Mouse (Mus musculus) left cerebral cortex, postnatal 25 days (tissue): ENCODE data around the gene Erc1. TPM values are rescaled to one million over a fixed set of nuclear protein-coding genes. Genes with fewer than 3 reads are reported as not detected.
"Not testable (repeated sequence)": the region's sequence is repeated elsewhere in the genome, so short reads cannot be mapped to it uniquely, and the experiment has no call there.

ENCODE experiments used
- DNase-seq, 2 experiments: peaks; one replicate each; pipeline ENCODE4 v3.0.0; 2022; ENCODE audit warnings: low spot score in 2 of 2, mixed read lengths in 1 of 2
- intact Hi-C: fragments of 180-260 bp; cut with DNase I; formaldehyde crosslinking; loops from one replicate; pipeline ENCODE4 v1.15.1; 2025
- total RNA-seq, 2 experiments: library from RNA; stranded (reverse); gene quantifications; 2 replicates each; pipeline ENCODE4 v1.2.3; 2021

The Erc1 gene
- total RNA-seq, 2 experiments from 2014 or later, result 54.4 to 55.6 TPM

DNA sequence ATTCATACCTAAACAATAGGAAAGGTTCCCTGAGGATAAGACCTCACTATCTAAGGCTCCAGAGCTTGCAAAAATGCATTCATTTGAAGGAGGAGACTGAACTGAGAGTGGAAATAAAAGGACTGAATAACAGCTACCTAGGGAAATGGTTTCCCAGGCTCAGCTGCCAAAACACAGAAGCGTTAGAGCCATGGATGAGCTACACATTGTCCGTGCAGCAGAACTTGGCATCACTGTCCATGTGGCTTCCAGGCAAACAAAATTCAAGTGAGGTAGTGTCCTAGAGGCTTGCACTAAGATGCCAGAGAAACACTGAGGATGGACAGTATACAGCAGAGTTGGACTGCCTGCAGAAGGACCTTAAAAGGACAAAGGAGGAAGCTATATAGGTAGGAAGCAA, 112.0 kb downstream of the Erc1 start:
- DNase-seq, result no peak
- intact Hi-C loops, result no loop called here

DNA sequence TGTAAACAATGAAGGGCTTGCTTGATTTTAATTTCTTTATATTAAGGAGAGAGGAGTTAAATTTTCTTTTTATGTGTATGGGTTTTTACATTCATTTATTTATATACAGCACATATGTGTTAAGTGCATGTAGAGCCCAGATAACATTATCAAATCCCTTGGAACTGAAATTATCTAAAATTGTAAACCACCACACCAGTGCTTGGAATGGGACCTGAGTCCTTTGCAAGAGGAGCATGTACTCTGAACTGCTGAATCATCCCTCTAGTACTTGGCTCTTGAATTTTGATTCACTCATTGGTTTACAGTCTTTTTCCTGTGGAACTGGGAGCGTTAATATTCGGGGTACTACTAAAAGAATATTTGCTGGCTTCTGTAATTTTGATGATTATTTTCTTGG, 116.8 kb downstream of the Erc1 start:
- intact Hi-C loops, result no loop called here
- no peak for DNase-seq

DNA sequence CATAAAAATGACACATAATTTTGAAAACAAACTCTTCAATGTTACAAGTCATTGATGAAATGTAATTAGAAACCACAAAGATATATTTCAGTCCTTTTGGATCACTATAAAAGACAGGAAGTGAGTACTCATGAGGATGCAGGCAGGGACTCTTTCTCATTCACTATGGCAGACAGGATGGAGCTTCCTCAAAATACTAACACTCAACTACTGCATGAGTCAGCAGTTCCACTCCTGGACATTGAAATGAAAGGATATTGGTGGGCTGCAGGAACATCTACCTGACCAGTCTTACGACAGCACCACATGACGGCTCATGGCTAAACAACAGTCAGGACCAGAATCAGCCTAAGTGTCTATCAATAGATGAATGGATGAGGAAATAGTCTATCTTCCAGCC, 132.7 kb downstream of the Erc1 start:
- intact Hi-C loops, result no loop called here
- no peak for DNase-seq

DNA sequence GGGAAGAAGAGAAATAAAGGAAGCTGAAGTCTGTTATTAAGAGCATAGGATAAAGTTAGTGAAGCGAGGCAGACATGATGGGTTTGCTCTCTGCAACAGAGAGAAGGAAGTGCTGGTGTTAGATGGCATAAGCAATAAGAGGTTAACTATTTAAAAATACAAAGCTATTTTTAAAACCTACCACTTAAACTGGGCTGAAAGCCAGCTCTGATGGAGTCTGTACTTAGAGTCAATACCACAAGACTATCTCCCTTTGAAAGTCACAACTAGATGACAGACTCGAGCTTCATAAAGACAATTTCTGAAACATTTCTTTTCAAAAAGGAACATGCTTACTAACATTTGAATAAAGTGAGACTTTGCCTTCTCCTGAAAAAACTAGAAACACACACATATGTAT, 134.0 kb downstream of the Erc1 start:
- no peak for DNase-seq
- intact Hi-C loops, result no loop called here

DNA sequence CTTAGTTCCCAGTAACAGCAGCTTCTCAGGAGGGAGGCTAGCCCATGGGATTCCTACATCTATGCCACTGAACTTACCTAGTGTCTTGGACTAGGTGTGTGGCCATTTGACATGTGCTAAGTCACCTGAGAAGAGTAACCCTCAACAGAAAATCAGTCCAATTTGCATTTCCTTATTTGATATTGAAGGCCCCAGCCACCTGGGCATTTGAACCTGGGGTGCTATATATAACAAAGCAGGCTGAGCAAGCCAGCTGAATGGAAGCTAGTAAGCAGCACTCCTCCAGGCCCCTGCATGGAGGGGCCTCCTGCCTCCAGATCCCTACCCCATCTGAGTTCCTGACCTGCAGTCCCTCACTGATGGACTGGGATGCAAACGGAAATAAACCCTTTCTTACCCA, 135.5 kb downstream of the Erc1 start:
- intact Hi-C loops, result no loop called here
- DNase-seq, result no peak

DNA sequence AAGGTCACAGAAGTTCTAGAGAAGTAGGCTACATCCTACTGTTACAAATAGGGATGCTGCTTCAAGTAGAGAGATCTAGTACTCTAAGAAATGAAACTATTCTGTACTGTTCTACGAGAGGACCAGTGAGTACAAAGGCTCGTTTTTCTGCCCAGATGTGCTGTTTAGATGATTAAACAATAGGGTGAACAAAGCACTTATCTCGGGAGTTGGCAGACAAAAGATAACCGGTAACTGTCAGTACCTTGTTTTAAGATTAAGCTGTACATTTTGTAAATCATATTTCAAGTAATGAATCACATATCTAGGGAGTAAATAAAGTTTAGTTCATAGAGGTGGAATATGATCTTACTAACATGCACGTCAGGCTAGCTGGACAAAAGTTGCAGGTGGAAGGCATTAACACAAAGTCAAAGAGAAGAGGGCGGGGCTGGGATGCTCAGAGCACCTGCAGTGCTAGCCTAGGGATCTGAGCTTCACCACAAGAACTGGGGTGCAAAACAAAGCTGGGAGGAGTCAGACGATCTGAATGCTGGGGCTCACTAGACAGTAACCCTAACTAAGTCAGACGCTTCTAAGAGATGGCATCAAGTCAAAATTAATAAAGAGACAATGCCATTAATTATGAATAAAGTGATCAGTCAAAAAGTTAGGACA, 136.2 kb downstream of the Erc1 start:
- no peak for DNase-seq
- intact Hi-C loops, result no loop called here

DNA sequence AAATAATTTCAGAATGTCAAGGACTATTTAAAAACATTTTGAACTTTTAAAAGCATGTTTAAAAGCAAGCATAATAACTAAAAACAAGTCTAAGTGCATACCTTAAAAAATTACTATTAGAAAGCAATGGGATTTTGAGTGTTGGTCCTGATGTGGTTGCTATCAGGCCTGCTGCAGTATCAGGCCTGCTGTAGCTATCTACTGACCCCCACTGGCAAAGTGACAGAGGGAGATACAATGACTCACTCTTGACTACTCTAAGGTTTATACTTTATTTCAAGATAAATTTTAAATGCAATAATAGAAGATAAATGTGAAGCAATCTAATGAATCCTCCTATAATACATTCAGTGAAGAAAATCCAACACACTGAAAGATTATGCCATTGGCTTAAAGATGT, 138.4 kb downstream of the Erc1 start:
- intact Hi-C loops, result loop anchor here (5.0 kb wide), 1 partner anchor 217 kb away; no protein-coding TSS in a partner anchor
- DNase-seq, result no peak

DNA sequence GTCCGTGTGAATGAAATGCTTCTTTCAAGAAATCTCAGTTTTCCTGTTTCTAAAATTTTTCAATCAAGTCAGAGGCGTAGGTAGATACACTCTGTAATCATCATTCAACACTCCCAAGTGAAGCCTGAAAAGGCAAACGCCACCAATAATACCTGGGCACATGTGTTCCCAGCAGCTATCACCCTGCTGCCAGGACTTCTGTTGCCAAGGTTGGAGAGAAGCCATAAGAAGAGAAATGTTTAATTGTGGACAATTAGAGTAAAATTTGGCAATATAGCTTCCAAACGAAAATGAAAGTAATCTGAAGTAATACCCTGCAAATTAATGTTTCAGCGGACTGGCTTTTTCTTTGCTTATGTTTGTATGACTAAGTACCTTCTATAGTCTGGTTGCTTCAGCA, 140.1 kb downstream of the Erc1 start:
- no peak for DNase-seq
- intact Hi-C loops, result loop anchor here (5.0 kb wide), 1 partner anchor 216 kb away; no protein-coding TSS in a partner anchor

DNA sequence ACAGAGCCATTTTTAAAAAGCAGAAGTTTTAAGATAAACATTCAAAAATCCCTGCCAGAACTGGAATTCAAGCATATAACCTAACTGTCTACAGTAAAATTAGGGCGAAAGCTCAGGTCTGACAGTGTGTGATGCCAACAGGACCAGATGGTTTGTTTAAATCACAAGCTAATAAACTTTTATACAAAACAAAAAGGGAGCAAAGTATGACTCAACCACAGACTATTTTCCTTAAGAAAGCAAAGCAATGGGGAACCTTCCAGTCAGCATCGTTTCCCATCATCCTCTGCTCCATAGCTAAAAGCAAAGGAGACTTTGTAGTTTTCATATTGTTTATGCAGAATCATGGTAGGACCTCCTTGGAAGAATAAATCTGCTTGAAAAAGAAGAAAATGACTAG, 143.1 kb downstream of the Erc1 start:
- DNase-seq, result no peak
- intact Hi-C loops, result loop anchor here (5.0 kb wide), 1 partner anchor 213 kb away; no protein-coding TSS in a partner anchor

DNA sequence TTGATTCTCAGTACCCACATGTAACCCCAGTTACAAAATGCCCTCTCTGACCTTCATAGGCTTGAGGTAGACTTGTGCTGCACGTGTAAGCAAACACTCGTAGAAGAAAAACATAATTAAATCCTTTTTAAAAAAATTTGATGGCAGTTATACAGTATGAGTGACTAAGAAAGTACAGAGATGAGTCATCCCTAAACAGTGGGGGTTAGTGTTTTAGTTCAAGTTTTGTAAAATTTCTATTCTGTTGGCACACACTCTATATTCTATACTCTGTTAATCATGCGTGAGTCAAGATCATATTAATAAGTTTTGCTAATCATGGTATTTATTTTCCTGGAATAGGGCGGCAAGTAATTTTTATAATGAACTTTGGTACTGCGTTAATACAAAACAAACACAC, 155.2 kb downstream of the Erc1 start:
- no peak for DNase-seq
- intact Hi-C loops, result no loop called here

DNA sequence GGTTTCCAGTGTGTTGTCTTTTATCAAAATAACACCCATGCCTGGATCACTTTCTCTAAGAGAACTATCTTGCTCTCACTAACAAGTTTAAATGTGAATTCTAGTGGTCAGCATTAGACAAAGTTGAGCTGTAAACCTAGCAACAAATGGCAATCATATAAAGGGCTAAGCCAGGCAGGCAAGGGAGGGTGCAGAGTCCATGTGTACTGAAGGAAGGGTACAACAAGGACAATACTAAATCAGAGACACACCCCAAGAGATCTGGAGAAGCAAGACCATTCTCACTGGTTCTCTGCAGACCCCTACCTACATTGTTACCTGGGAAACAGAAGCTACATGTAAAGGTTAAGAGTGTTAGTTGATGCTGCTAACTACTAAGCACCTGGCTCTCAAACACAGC, 161.5 kb downstream of the Erc1 start:
- intact Hi-C loops, result no loop called here
- no peak for DNase-seq

DNA sequence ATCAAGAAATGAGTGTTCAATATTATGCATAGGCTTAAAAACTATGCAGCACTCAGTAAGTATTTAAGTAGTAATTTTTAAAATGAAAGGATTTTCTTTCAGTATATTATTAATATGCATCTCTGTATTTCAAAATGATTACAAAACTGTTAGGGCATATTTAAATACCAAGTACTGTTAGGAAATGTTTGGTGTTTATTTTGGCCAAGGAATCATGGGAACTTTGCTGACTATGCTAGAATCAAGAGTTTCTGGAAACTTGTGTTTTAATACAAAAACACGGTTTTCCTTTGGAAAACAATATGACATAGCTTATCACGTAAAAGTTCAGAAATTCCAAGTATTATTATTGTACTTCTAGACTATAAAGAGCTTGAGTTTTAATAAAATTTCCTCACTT, 167.2 kb downstream of the Erc1 start:
- no peak for DNase-seq
- intact Hi-C loops, result no loop called here

DNA sequence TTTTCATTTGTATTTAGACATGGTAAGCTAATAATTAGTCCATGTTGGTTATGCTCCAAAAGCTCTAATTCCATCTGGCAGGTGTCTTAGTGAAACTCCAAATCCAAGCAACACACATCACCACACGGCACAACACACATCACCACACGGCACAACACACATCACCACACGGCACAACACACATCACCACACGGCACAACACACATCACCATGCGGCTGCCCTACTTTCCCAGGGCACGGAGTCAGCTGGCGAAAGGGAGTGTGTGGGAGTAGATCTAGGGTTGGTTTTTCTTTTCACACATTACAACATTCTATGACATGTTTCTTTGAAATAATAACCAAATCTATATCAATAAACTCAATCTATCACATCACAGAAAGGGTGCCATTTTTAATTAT, 173.2 kb downstream of the Erc1 start:
- intact Hi-C loops, result no loop called here
- DNase-seq, result no peak

DNA sequence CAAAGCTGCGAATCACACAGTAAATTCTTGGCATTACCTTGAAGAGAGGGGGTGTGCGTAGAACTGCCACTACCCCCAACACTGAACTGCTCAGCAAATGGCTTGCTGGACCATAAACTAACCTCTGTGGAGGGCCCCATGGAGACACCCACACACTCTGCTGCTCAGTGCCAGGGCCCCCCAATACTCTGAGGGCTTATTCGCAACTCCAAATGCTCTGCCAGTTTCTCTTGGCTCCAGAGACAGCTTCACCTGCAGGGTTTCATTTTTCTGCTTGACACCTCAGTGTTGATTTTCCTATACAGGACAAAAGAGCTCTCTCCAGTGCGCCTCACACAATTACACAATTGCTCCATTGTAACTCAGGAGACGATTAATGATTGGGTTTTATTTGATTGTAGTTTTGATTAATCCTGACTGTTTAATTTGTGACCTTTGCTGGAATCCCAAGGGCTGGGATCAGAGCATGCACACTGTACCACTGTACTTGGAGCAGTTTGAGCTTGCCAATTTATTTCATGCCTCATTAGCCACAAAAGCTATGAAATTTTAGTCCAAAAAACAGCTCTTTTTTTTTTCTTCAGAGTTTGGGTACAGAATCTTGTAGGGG, 173.7 kb downstream of the Erc1 start:
- intact Hi-C loops, result no loop called here
- DNase-seq, result no peak

DNA sequence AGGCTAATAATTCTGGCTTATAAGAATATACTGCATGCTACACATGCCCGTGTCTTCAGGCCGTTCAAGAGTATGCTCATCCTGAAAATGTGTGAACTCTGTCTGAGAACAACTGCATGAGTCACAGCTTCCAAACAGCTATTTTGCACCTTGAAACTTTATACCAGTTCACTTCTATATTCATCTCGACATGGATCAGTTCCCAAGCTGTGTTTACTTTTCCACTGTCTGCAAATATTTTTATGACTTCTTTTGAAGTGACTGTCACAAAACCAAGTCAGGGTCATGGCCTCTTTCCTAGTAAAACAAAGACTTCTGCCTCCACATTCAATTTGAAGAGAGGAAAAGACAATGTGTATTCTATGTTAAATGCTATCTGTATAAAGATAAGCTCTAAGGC, 178.2 kb downstream of the Erc1 start:
- no peak for DNase-seq
- intact Hi-C loops, result no loop called here

DNA sequence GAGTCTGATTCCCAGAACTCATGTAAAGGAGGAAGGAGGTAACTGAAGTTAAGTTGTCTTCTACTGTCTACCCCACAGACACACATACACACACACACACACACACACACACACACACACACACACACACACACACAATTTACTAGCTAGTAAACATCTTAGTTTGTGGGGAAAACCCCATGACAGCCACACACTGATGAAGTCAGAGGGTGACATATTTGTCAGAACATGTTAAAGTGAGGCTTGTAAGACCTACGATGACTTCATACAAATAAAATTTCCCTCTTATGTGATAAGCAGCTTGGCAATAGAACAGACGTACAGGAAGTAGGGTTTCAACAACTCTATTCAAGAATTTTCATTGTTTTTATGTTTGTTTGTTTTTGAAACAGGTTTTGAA, 185.0 kb downstream of the Erc1 start:
- intact Hi-C loops, result no loop called here
- DNase-seq, result no peak

DNA sequence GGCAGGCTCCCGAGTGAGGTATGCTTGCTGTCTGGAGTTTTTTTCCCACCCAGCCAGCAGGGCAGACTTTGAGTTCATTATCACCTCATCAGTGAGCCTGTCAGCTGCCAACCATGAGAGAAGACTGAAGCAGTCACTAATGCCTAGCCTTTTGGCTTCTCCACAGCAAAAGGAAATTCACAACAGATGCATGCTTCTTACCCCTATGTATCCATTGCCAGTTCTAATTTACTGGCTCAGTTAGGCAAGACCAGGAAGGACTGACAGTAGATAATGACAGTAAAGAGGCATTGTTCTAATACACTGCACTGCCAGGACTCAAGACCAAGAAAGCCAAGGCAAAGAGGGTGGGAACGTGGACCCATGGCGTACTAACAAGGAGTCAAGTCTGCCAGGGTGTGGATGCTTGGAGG, 186.9 kb downstream of the Erc1 start:
- DNase-seq, result no peak
- intact Hi-C loops, result no loop called here

DNA sequence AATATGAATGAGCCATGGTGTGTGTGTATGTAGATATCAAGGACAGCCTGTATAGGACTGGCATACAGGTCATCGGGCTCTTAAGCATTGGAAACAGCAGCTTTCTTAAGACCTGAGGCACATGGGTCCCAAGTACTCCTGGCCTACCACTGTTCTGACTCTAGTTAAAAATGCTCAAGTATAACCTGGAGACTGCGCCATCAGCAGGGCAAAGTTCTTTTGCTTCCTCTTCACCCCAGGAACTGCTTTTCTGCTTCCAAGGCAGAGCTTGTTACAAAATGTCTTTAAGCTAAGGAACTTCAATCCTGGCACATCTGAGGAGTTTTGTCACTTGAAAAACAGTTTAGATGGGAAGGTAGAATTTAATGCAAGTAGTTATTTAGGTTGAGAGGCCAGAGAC, 189.5 kb downstream of the Erc1 start:
- DNase-seq, result no peak
- intact Hi-C loops, result no loop called here

DNA sequence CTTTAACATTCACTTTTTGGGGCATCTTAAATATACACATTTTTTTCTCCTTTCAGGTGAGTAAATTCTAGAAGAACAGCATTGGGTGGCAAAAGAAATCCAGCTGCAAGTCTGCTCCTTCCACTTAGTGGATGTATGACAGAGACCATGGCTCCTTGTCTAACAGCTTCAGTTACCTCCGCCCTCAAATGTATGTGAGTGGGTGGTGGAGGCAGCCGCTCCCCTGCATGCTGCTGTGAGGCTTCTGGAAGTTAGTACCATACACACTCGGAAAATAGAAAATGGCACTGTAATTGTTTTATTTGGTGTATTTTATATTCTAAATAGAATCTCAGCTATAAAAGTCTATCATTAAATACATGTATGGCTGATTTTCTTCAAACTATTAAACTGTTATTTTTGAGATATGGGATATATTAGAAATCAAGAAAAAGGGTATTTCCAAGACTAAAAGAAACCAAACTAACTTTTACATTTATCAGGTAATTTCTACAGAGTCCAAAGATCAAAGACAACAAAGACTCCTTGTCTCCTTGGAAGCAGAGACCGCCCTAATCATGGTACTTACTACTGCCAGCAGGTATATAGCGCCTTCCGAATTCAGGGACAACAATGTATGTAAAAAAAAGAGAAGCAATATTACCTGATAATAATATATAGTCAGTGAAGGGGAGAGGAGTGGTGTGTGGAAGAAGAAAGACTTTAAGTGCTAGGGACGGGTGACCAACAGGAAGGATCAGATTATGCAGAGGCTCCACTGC, 190.4 kb downstream of the Erc1 start:
- no peak for DNase-seq
- intact Hi-C loops, result no loop called here

DNA sequence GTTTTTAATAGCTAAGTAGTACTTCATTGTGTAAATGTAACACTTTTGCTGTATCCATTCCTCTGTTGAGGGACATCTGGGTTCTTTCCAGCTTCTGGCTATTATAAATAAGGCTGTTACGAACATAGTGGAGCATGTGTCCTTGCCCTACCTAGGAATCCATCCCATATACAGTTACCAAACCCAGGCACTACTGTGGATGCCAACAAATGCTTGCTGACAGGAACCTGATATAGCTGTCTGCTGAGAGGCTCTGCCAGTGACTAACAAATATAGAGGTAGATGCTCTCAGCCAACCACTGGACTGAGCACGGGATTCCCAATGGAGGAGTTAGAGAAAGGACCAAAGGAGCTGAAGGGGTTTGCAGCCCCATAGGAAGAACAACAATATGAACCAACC, 193.2 kb downstream of the Erc1 start:
- intact Hi-C loops, result not testable (repeated sequence)

DNA sequence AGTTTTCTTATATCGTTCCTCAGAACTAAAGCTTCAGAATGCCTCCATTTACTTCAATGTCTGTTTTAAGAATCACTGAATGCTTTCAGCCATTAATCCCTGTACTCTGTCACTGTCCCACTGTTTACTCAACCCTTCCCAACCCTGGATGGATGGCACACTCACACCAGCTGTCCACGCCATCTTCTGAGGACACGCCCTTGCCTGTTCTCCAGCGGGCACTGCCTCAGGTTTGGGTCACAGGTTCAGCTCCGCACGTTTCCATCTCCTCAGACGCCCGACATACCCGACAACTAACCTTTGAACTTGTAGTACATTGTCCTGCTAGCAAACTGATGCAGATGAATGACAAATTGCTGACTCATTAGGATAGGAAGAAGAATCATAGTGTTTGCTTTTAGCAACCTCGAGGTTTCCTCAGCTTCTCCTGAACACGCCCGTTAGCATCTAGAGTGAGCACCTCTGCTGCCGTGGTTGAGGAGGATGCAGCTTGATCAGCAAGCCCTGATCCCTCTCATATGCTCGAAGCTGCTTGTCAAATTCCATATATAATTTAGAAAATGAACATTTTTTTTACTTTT, 204.0 kb downstream of the Erc1 start:
- DNase-seq, result no peak
- intact Hi-C loops, result no loop called here

More for the DNA sequence above, 193.2 kb downstream of the Erc1 start:
- not testable (repeated sequence) for DNase-seq
